Mouse (Mus musculus) embryonic facial prominence, embryonic 11.5 days (tissue): ENCODE data around the gene Ank3. TPM values are rescaled to one million over a fixed set of nuclear protein-coding genes. Genes with fewer than 3 reads are reported as not detected.

Source experiments
- ATAC-seq: fragments of 200-750 bp; cut with Nextera tagmentation; replicated peaks from 2 replicates; pipeline ENCODE4 v1.8.0; 2017; ENCODE audit warnings: low read depth; ENCODE audit not compliant: insufficient number of reproducible peaks, low FRiP score, low TSS enrichment
- DNase-seq: peaks from one replicate; pipeline ENCODE4 v3.0.0-alpha.2; 2015; ENCODE audit warnings: low spot score
- H3K27ac ChIP-seq: fragments of 300-500 bp; sonication (generic); replicated peaks from 2 replicates; pipeline ENCODE4 v1.5.1; 2014; ENCODE audit warnings: mild to moderate bottlenecking, low read depth, low read length, control low read depth
- H3K27me3 ChIP-seq: fragments of 300-500 bp; sonication (generic); 2 replicates; pipeline ENCODE4 v1.6.1; 2014; ENCODE audit warnings: mild to moderate bottlenecking, low read length, moderate library complexity, mixed read lengths; ENCODE audit not compliant: control insufficient read depth, insufficient read depth
- H3K36me3 ChIP-seq: fragments of 300-500 bp; sonication (generic); replicated peaks from 2 replicates; pipeline ENCODE4 v1.6.1; 2014; ENCODE audit warnings: low read depth, mild to moderate bottlenecking, low read length, moderate library complexity, mixed read lengths; ENCODE audit not compliant: control insufficient read depth, insufficient read depth
- H3K4me1 ChIP-seq: fragments of 300-500 bp; sonication (generic); 2 replicates; pipeline ENCODE4 v1.6.1; 2014; ENCODE audit warnings: low read length, mixed read lengths; ENCODE audit not compliant: control insufficient read depth, insufficient read depth
- H3K4me2 ChIP-seq: fragments of 300-500 bp; sonication (generic); 2 replicates; pipeline ENCODE4 v1.6.1; 2014; ENCODE audit warnings: low read depth, mild to moderate bottlenecking, control low read depth, low read length, moderate library complexity
- H3K4me3 ChIP-seq: fragments of 300-500 bp; sonication (generic); 2 replicates; pipeline ENCODE4 v1.5.1; 2014; ENCODE audit warnings: low read depth, low read length, control low read depth
- H3K9ac ChIP-seq: fragments of 300-500 bp; sonication (generic); replicated peaks from 2 replicates; pipeline ENCODE4 v1.6.1; 2014; ENCODE audit warnings: mild to moderate bottlenecking, control low read depth, low read length
- H3K9me3 ChIP-seq: fragments of 300-500 bp; sonication (generic); replicated peaks from 2 replicates; pipeline ENCODE4 v1.6.1; 2016; ENCODE audit warnings: mild to moderate bottlenecking, low read length, inconsistent platforms, mixed read lengths; ENCODE audit not compliant: control insufficient read depth
- WGBS: fragments of 180-500 bp; shearing (Covaris S2); extraction: QIAGEN DNeasy Blood & Tissue Kit; methylation state at CpG from one replicate; pipeline ENCODE4 v1.1.7; 2014; 5-methylcytosine and 5-hydroxymethylcytosine counted together
- polyA plus RNA-seq: library from polyadenylated mRNA; unstranded; fragments of >200 nt; fragmentation: Nextera tagmentation; extraction: Ambion mirVana; gene quantifications from 2 replicates; pipeline ENCODE4 v1.2.1, GENCODE M21; 2014

Gene Ank3
- polyA plus RNA-seq, 1 experiment from 2014 or later: 32.5 TPM

DNA sequence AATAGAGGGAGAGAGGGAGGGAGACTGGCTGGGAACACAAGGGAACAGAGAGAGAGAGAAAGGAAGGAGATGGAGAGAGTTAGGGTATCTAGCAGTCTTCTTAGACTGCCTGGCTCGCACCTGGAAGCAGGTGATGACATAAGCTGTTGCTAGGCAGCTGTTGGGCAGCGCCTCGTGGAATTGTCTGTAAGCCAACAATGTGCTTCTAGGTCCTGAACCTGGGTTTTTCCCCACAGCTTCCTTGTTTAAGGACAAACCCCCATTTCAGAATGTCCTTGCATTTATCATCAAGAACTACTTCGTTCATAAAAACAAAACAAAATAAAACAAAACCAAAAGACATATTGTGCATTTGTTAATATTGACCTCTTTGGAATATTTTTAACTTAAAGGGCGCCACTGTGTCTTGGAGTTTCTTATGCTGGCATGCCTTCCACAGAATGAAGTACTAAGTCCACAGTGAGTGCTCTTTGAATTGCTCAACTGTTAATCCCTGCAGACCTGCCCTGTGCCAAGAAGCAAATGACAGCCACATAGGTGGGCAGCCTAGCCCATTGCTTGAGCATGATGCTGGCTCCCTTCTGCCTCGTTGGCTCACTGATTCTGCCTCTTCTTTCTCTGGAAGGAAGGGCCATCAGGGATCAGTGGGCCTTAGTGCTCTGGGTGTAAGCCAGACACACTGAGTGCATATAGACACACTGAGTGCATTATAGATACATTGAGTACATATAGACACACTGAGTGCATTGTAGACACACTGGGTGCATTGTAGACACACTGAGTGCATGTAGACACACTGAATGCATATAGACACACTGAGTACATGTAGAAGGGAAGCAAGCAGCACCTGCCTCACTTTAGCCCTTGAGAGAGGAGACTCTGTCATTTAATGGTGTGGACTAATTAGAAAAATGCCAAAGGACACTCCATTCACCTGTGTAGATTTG lies 668.9 kb downstream of the Ank3 start:
- Histone ChIP-seq H3K9ac (no peak overlapping the region), H3K27me3 (no peaks in the 10 kb centered on the region), H3K4me2 (no peak overlapping the region), H3K4me3 (no peak overlapping the region), H3K4me1 (no peaks in the 10 kb centered on the region), H3K9me3 (no peaks in the 10 kb centered on the region), H3K36me3 (no peaks in the 10 kb centered on the region), H3K27ac (no peak overlapping the region)
- DNase-seq (no peak), ATAC-seq (no peak)
- WGBS: 69% methylated on average over 6 of the region's 6 CpGs

DNA sequence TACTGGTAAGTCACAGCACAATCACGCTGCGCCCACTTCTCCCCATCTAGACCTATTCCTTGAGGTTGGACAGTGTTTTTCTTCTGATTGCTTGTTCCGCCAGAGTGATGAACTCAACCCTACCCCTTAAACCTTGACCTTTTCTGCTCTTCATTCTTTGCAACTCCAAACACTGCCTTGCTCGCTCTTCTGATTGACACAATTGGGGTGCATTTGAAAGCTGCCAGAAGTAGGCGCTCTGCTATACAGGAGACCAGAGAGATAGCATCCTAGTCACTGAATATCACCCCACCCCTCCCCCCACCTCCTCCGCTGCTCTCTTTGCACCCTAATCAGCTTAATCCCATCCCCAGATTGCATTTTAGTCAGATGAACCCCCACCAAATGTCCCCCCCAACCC lies 670.7 kb downstream of the Ank3 start:
- no peaks in the 10 kb centered on the region for H3K9me3 ChIP-seq
- DNase-seq: no peak
- H3K4me3 ChIP-seq: no peak overlapping the region
- WGBS: 49% methylated on average over 6 of the region's 6 CpGs
- no peaks in the 10 kb centered on the region for H3K36me3 ChIP-seq
- no peaks in the 10 kb centered on the region for H3K4me1 ChIP-seq
- H3K27me3 ChIP-seq: no peaks in the 10 kb centered on the region
- no peak for ATAC-seq
- H3K27ac ChIP-seq: no peak overlapping the region
- H3K4me2 ChIP-seq: no peak overlapping the region
- no peak overlapping the region for H3K9ac ChIP-seq

DNA sequence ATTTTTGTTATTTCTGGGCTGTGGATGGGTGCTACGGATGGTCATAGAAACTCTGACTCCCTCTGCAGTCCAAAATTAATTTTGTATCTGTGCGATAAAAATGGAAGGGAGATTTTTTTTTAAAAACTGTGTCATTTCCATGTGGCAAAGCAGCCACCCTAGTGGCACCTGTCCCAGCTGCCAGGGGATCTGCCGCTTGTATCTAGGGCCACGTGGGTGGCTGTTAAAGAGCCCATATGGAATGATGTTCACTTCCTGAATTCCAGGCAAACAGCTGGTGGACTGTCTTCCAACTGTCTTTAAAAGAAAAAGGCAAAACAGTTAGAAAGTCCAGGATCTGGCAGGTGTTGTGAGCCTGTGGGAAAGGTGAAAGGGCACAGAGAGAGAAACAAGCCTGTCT lies 672.8 kb downstream of the Ank3 start:
- no peak overlapping the region for H3K27ac ChIP-seq
- H3K27me3 ChIP-seq: no peaks in the 10 kb centered on the region
- no peak for DNase-seq
- no peak for ATAC-seq
- 83% methylated on average over 4 of the region's 4 CpGs for WGBS
- no peaks in the 10 kb centered on the region for H3K4me1 ChIP-seq
- no peaks in the 10 kb centered on the region for H3K9me3 ChIP-seq
- H3K36me3 ChIP-seq: no peaks in the 10 kb centered on the region
- no peak overlapping the region for H3K4me2 ChIP-seq
- no peak overlapping the region for H3K9ac ChIP-seq
- no peak overlapping the region for H3K4me3 ChIP-seq

Other genes starting within 250 kb of the Ank3 start
- 17.5 and 18.4 TPM in 2 replicates for gene Rhobtb1, start 247.3 kb upstream of the Ank3 start, polyA plus RNA-seq
- gene A930033H14Rik, start 185.7 kb upstream of the Ank3 start, polyA plus RNA-seq: 1.1 and 1.9 TPM in 2 replicates
- gene Cdk1, start 45.8 kb upstream of the Ank3 start, polyA plus RNA-seq: 507 and 508 TPM in 2 replicates